ENCODE assay signal across 21 mouse cellular contexts in genomic region chr12:105603904-105604303, GRCm38 (mm10). TPM values are rescaled to one million over a fixed set of nuclear protein-coding genes. Genes with fewer than 3 reads are reported as not detected.
"Had no signal": no experiment of that assay in that cellular context is flagged by ENCODE, and none has a peak within 500 bp of the region (broad histone marks: within the 10 kb centered on the region; RNA-seq: fewer than 3 reads in every experiment).

No protein-coding gene starts in this region.

- H3K4me2 ChIP-seq: liver, embryonic 12.5 days; lung, embryonic 15.5 days; midbrain, embryonic 12.5 days; midbrain, embryonic 15.5 days; neural tube, embryonic 13.5 days; neural tube, embryonic 15.5 days had no signal

- H3K36me3 ChIP-seq: liver, embryonic 12.5 days; lung, embryonic 15.5 days; midbrain, embryonic 12.5 days; midbrain, embryonic 15.5 days; neural tube, embryonic 13.5 days; neural tube, embryonic 15.5 days had no signal

- H3K9me3 ChIP-seq: liver, embryonic 12.5 days; lung, embryonic 15.5 days; midbrain, embryonic 12.5 days; midbrain, embryonic 15.5 days; neural tube, embryonic 13.5 days; neural tube, embryonic 15.5 days had no signal

- H3K27ac ChIP-seq: liver, embryonic 12.5 days; liver, embryonic 14.5 days; lung, embryonic 15.5 days; midbrain, embryonic 12.5 days; midbrain, embryonic 15.5 days; neural tube, embryonic 13.5 days; neural tube, embryonic 15.5 days had no signal

- H3K4me1 ChIP-seq: liver, embryonic 12.5 days; midbrain, embryonic 15.5 days had no signal

- H3K9ac ChIP-seq: liver, embryonic 12.5 days; liver, embryonic 14.5 days; lung, embryonic 15.5 days; midbrain, embryonic 12.5 days; midbrain, embryonic 15.5 days; neural tube, embryonic 13.5 days; neural tube, embryonic 15.5 days had no signal

- H3K27me3 ChIP-seq: liver, embryonic 12.5 days; lung, embryonic 15.5 days; midbrain, embryonic 15.5 days; neural tube, embryonic 13.5 days; neural tube, embryonic 15.5 days had no signal

- ATAC-seq: liver, embryonic 12.5 days; midbrain, embryonic 15.5 days had no signal

- DNase-seq: lung, adult 18-20 months; lung, postnatal 14 days; lung, postnatal 4 days; retina, postnatal 1 day; right cerebral cortex, adult 18-20 months; right cerebral cortex, postnatal 25 days; right cerebral cortex, postnatal 4 days; spleen, adult 18-20 months; thymus, adult 18-20 months; thymus, postnatal 14 days; thymus, postnatal 36 days had no signal

- H3K4me3 ChIP-seq: liver, embryonic 12.5 days; lung, embryonic 15.5 days; midbrain, embryonic 12.5 days; midbrain, embryonic 15.5 days; myocyte; neural tube, embryonic 13.5 days; neural tube, embryonic 15.5 days had no signal

RNA-seq across cellular contexts. Expression of gene Bdkrb1, which starts 1.0 kb away (rescaled TPM):
- total RNA-seq: megakaryocyte, adult 5-6 weeks; megakaryocyte-erythroid progenitor cell, adult 5-6 weeks had no signal
- polyA plus RNA-seq: liver, embryonic 12.5 days; liver, embryonic 14.5 days; midbrain, embryonic 12.5 days; neural tube, embryonic 13.5 days; neural tube, embryonic 15.5 days had no signal

RNA-seq across cellular contexts. Expression of gene Bdkrb2, which starts 40.9 kb away (rescaled TPM):
- total RNA-seq: megakaryocyte, adult 5-6 weeks; megakaryocyte-erythroid progenitor cell, adult 5-6 weeks had no signal
- polyA plus RNA-seq: liver, embryonic 12.5 days; liver, embryonic 14.5 days had no signal
